In genomic region chr10:7772346-7772745, GRCm38 (mm10) we compare ENCODE assay signal across 28 mouse cellular contexts. TPM values are rescaled to one million over a fixed set of nuclear protein-coding genes. Genes with fewer than 3 reads are reported as not detected.
DNase-seq lines count a peak whose midpoint lies in the region; ATAC-seq and TF ChIP-seq lines count a peak whose summit lies in the region.
"Had no signal": no experiment of that assay in that cellular context is flagged by ENCODE, and none has a peak within 500 bp of the region (broad histone marks: within the 10 kb centered on the region; RNA-seq: fewer than 3 reads in every experiment).

No protein-coding gene starts in this region.

- H3K4me3 ChIP-seq in intestine, embryonic 16.5 days (ENCODE audit: low read length): no peak overlapping the region
- H3K4me3 ChIP-seq in intestine, embryonic 15.5 days (replicated peaks): no peak overlapping the region
- no peak overlapping the region for H3K4me3 ChIP-seq in liver, postnatal 0 days (ENCODE audit: low read depth, low read length)
- H3K4me3 ChIP-seq: embryonic facial prominence, embryonic 13.5 days; embryonic facial prominence, embryonic 15.5 days; erythroblast, embryonic 14.5 days; forebrain, embryonic 10.5 days; forebrain, embryonic 12.5 days had no signal

- H3K9ac ChIP-seq in intestine, embryonic 16.5 days (ENCODE audit: low read depth, low read length): no peak overlapping the region
- H3K9ac ChIP-seq in intestine, embryonic 15.5 days: no peak overlapping the region
- no peak overlapping the region for H3K9ac ChIP-seq in liver, postnatal 0 days (replicated peaks)
- H3K9ac ChIP-seq: embryonic facial prominence, embryonic 13.5 days; embryonic facial prominence, embryonic 15.5 days; forebrain, embryonic 12.5 days had no signal

- peaks cover 15% of the 10 kb centered on the region; the same call in 1 of the 2 replicates for H3K36me3 ChIP-seq in intestine, embryonic 16.5 days (ENCODE audit: control insufficient read depth, insufficient read depth, low read length)
- peaks cover 26% of the 10 kb centered on the region for H3K36me3 ChIP-seq in intestine, embryonic 15.5 days
- peaks cover 59% of the 10 kb centered on the region for H3K36me3 ChIP-seq in liver, postnatal 0 days (replicated peaks; ENCODE audit: insufficient read depth, low read length)

- no peaks in the 10 kb centered on the region for H3K9me3 ChIP-seq in intestine, embryonic 16.5 days (ENCODE audit: control insufficient read depth, low read length)
- H3K9me3 ChIP-seq in intestine, embryonic 15.5 days: no peaks in the 10 kb centered on the region
- no peaks in the 10 kb centered on the region for H3K9me3 ChIP-seq in liver, postnatal 0 days (ENCODE audit: low read length)
- H3K9me3 ChIP-seq: embryonic facial prominence, embryonic 13.5 days; embryonic facial prominence, embryonic 15.5 days; forebrain, embryonic 10.5 days; forebrain, embryonic 12.5 days; G1E had no signal

- H3K4me2 ChIP-seq in intestine, embryonic 16.5 days (ENCODE audit: low read depth, low read length): no peak overlapping the region
- no peak overlapping the region for H3K4me2 ChIP-seq in intestine, embryonic 15.5 days (replicated peaks)
- H3K4me2 ChIP-seq in liver, postnatal 0 days (ENCODE audit: low read depth, low read length): no peak overlapping the region
- H3K4me2 ChIP-seq: embryonic facial prominence, embryonic 13.5 days; embryonic facial prominence, embryonic 15.5 days; forebrain, embryonic 12.5 days had no signal

- TF ChIP-seq EP300 in liver, postnatal 0 days (IDR thresholded peaks at IDR 0.05; ENCODE audit: low read depth): no peak

- H3K27me3 ChIP-seq in intestine, embryonic 16.5 days (replicated peaks; ENCODE audit: control insufficient read depth, insufficient read depth, low read length): no peaks in the 10 kb centered on the region
- H3K27me3 ChIP-seq in intestine, embryonic 15.5 days (replicated peaks): no peaks in the 10 kb centered on the region
- H3K27me3 ChIP-seq in liver, postnatal 0 days (ENCODE audit: insufficient read depth, low read length): no peaks in the 10 kb centered on the region
- H3K27me3 ChIP-seq: CH12.LX; embryonic facial prominence, embryonic 13.5 days; embryonic facial prominence, embryonic 15.5 days; forebrain, embryonic 12.5 days; Patski had no signal

- 81% methylated on average over 4 of the region's 4 CpGs for WGBS in intestine, embryonic 16.5 days
- WGBS in intestine, embryonic 15.5 days: 94% methylated on average over 4 of the region's 4 CpGs
- 86% methylated on average over 4 of the region's 4 CpGs for WGBS in liver, postnatal 0 days (ENCODE audit: insufficient replicate concordance)

- ATAC-seq in intestine, embryonic 16.5 days: peak; percentile 42; the same call in 1 of the 2 replicates
- no peak for ATAC-seq in intestine, embryonic 15.5 days
- ATAC-seq in liver, postnatal 0 days: peak; percentile 71
- ATAC-seq: activated CD4-positive, CD25-positive, alpha-beta regulatory T cell, adult 4 months; CD4-positive, CD25-positive, alpha-beta regulatory T cell, adult 4 months; forebrain, embryonic 14.5 days; forebrain, embryonic 16.5 days; Patski had no signal

- no peaks in the 10 kb centered on the region for H3K4me1 ChIP-seq in intestine, embryonic 16.5 days (ENCODE audit: control insufficient read depth, insufficient read depth, low read length)
- no peaks in the 10 kb centered on the region for H3K4me1 ChIP-seq in intestine, embryonic 15.5 days (replicated peaks)
- H3K4me1 ChIP-seq in liver, postnatal 0 days (ENCODE audit: insufficient read depth): no peaks in the 10 kb centered on the region
- H3K4me1 ChIP-seq: embryonic facial prominence, embryonic 13.5 days; embryonic facial prominence, embryonic 15.5 days; forebrain, embryonic 10.5 days had no signal

- peak; percentile 47 for DNase-seq in kidney, adult 9 months
- DNase-seq in kidney, postnatal 4 days: no peak
- DNase-seq in liver, postnatal 0 days: no peak
- DNase-seq in liver: no peak
- DNase-seq: adrenal gland, adult 8-10 months; adrenal gland, postnatal 25 days; B cell, adult 2 months; cerebellum, adult 11 months; cerebellum, adult 18-20 months; cerebellum, adult 8-10 months; cerebellum, adult 9-11 months; cerebellum, postnatal 14 days; cerebellum, postnatal 36 days; embryo, embryonic 11 days had no signal

- TF ChIP-seq CTCF in liver, postnatal 0 days (IDR thresholded peaks at IDR 0.05; ENCODE audit: low read depth): no peak

- H3K27ac ChIP-seq in intestine, embryonic 16.5 days (ENCODE audit: low read length): no peak overlapping the region
- no peak overlapping the region for H3K27ac ChIP-seq in intestine, embryonic 15.5 days
- peak overlapping the region; percentile 30; the same call in 1 of the 2 replicates for H3K27ac ChIP-seq in liver, postnatal 0 days (ENCODE audit: low read depth)
- H3K27ac ChIP-seq: embryonic facial prominence, embryonic 13.5 days; embryonic facial prominence, embryonic 15.5 days; forebrain, embryonic 10.5 days; forebrain, embryonic 12.5 days had no signal

RNA-seq across cellular contexts. Expression of gene Ginm1, which starts 20.3 kb away (rescaled TPM):
- 70.3 and 71.2 TPM in 2 replicates for polyA plus RNA-seq in intestine, embryonic 16.5 days (2015; fragmentation: Nextera tagmentation; extraction: Ambion mirVana)
- 75.4 and 78.2 TPM in 2 replicates for polyA plus RNA-seq in intestine, embryonic 15.5 days (2015; fragmentation: Nextera tagmentation; extraction: Ambion mirVana)
- 78.9 and 80.8 TPM in 2 replicates for polyA plus RNA-seq in liver, postnatal 0 days (2015; fragmentation: Nextera tagmentation; extraction: Ambion mirVana)

RNA-seq across cellular contexts. Expression of gene Ppil4, which starts 20.3 kb away (rescaled TPM):
- polyA plus RNA-seq in intestine, embryonic 16.5 days (2015; fragmentation: Nextera tagmentation; extraction: Ambion mirVana): 24.9 and 28.1 TPM in 2 replicates
- 30.7 and 33.9 TPM in 2 replicates for polyA plus RNA-seq in intestine, embryonic 15.5 days (2015; fragmentation: Nextera tagmentation; extraction: Ambion mirVana)
- polyA plus RNA-seq in liver, postnatal 0 days (2015; fragmentation: Nextera tagmentation; extraction: Ambion mirVana): 14.1 and 14.2 TPM in 2 replicates

RNA-seq across cellular contexts. Expression of gene Katna1, which starts 46.5 kb away (rescaled TPM):
- 54.2 and 60.4 TPM in 2 replicates for polyA plus RNA-seq in intestine, embryonic 16.5 days (2015; fragmentation: Nextera tagmentation; extraction: Ambion mirVana)
- 52.6 and 57.9 TPM in 2 replicates for polyA plus RNA-seq in intestine, embryonic 15.5 days (2015; fragmentation: Nextera tagmentation; extraction: Ambion mirVana)
- polyA plus RNA-seq in liver, postnatal 0 days (2015; fragmentation: Nextera tagmentation; extraction: Ambion mirVana): 20.1 and 21.2 TPM in 2 replicates

RNA-seq across cellular contexts. Expression of gene Zc3h12d, which starts 59.9 kb away (rescaled TPM):
- 0.67 and 0.78 TPM in 2 replicates for polyA plus RNA-seq in intestine, embryonic 16.5 days (2015; fragmentation: Nextera tagmentation; extraction: Ambion mirVana)
- 0.49 and 0.53 TPM in 2 replicates for polyA plus RNA-seq in intestine, embryonic 15.5 days (2015; fragmentation: Nextera tagmentation; extraction: Ambion mirVana)
- polyA plus RNA-seq in liver, postnatal 0 days (2015; fragmentation: Nextera tagmentation; extraction: Ambion mirVana): 0.70 and 0.82 TPM in 2 replicates
- polyA plus RNA-seq: erythroblast, embryonic 14.5 days; forebrain, embryonic 12.5 days; forebrain, embryonic 14.5 days; G1E; Patski had no signal
